Mouse (Mus musculus) spleen, adult 2 months (tissue): Measurements from ENCODE around the gene Ltbp2.

Source experiments
- CTCF ChIP-seq: fragments of 200-500 bp; IDR thresholded peaks from 2 replicates; pipeline ENCODE4 v1.5.1; 2011; ENCODE audit warnings: mild to moderate bottlenecking, inconsistent platforms; ENCODE audit not compliant: insufficient read depth, insufficient read length, insufficient replicate concordance; ENCODE audit errors: extremely low read depth
- POLR2A ChIP-seq: fragments of 200-500 bp; IDR thresholded peaks from 2 replicates; pipeline ENCODE4 v1.6.1; 2011; ENCODE audit warnings: low read depth, low read length, inconsistent platforms

- no peak for TF ChIP-seq CTCF
- TF ChIP-seq POLR2A, result no peak
These were observed 143.0 kb downstream of the Ltbp2 start for GRCm38 (mm10) chr12:84733366-84733765.
